Mouse (Mus musculus) embryo, embryonic 9.5 days (tissue): Measurements from ENCODE around the gene Man2c1.
A peak's percentile ranks its signal among the peaks of the same experiment; 100 is the strongest.

Experiments
- DNase-seq: peaks from one replicate; pipeline ENCODE4 v3.0.0-alpha.2; 2017; ENCODE audit errors: extremely low spot score

The Man2c1 gene

DNA sequence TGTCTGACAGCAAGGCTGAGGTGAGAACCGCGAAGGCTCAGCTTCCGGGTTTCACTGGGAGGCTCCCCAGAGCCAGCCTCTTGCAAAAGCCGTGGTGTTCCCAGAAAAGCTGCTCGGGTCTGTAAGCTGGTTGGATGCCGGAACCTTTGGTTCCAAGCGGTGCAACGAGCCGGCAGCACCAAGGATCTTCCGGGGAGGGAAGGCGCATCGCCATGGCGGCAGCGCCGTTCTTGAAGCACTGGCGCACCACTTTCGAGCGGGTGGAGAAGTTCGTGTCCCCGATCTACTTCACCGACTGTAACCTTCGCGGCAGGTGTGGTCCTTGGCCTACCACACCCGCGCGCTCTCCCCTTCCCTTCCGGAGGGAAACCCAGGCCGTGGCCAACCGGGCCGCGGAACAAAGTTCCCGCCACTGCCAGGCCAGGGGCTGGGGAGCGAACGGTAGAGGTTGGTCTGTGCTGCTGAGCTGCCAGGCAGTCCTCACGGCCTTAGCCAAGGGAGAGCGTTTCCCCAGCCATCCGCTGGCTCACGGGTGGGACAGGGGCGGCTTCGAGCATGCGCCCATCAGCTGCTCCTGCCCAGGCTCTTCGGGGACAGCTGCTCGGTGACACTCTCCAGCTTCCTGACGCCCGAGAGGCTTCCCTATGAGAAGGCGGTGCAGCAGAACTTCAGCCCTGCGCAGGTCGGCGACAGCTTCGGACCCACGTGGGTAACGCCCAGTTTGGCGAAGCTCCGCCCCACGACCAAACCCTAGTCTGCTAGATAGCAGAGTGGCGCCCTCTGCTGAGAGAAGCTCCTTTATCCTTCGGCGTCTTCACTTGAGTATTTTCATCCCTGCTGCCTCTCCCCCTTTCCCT, at the start of gene Man2c1:
Man2c1 (plus strand) TSS at position 114 of the 857 bp plus-strand sequence.
- peak; percentile 90 for DNase-seq

- no peak for DNase-seq
These were observed 48.3 kb upstream of the Man2c1 start for GRCm38 (mm10) chr9:57082236-57082635.

DNA sequence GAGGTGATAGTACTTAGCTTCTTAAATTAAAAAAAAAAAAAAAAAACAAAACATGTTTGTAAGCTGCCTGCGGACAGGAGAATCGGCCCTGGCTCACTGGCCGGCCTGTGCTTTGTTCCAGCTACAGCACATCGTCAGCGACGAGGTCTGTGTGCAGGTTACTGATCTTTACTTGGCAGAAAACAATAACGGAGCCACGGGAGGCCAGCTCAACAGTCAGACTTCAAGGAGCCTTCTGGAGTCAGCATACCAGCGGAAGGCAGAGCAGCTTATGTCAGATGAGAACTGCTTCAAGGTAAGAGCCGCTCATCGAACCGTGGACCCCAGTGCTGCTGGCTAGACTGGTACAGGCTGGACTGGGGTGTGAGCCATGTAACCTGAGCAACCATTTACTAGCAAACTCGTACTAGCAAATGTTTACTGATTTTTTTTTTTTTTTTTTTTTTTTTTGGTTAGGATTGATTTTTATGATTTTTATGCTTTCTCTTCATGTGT, 13.2 kb upstream of the Man2c1 start:
- no peak for DNase-seq

DNA sequence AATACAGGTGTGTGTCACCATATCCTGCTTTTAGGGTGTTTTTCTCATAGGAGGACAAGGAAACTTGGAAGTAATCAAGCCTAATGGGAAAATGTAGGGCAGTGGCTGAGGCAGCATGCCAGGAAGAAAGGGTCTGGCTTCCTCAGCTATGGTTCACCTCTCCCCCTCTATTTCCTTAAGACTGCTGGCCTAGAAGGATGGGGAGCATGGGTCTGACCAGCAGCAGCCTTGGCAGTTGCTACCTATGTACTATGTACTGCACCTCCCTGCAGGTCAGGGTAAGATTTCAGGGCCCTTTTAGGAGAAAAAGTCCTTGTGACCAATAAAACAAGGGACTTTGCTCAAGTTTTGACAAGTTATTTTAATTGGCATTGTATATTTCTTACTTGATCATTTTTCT, 849 bp upstream of the Man2c1 start:
- no peak for DNase-seq

- no peak for DNase-seq
These were observed 6.8 kb downstream of the Man2c1 start for GRCm38 (mm10) chr9:57137246-57137645.

GRCm38 (mm10) chr9:57137777-57138176, 7.3 kb downstream of the Man2c1 start:
- no peak for DNase-seq

GRCm38 (mm10) chr9:57138507-57138906, 8.0 kb downstream of the Man2c1 start:
- no peak for DNase-seq

- no peak for DNase-seq
These were observed 8.6 kb downstream of the Man2c1 start for GRCm38 (mm10) chr9:57139110-57139509.

- no peak for DNase-seq
These were observed 9.1 kb downstream of the Man2c1 start for GRCm38 (mm10) chr9:57139571-57139970.

DNA sequence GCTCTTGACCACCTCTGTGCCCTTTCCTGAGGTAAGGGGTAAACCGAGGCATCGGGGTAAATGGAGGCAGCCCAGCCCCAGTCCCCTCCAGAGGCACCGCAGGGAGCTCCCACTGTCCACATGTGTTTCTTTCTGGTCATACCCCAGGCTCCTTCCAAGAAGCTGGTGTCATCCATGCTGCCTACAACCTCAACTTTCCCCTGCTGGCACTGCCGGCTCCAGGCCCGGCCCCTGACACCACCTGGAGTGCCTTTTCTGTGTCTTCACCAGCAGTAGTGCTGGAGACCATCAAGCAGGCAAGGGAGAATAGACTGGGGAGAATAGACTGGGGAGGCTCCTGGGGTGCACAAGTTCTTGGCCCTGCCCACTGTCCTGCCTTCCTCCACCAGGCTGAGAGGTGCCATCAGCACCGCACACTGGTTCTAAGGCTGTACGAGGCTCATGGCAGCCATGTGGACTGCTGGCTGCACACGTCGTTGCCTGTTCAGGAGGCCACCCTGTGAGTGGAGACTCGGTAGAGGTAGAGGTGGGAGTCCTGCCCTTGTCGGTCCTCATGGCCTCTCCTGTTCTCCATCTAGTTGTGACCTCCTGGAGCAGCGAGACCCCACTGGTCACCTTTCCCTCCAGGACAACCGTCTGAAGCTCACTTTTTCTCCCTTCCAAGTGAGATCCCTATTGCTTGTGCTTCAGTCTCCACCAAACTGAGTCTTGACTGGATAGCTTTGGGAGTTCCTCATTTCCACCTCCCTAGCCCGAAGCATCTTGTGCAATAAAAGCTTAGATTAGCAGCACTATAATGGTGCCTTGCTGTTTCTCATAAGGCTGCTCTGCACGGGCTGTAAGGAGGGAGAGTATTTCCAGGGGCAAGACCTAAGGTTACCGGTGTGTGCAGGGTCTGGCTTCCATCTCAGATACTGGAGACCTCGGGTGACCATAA, 11.2 kb downstream of the Man2c1 start:
- DNase-seq, result no peak

- DNase-seq, result no peak
These were observed 12.7 kb downstream of the Man2c1 start for GRCm38 (mm10) chr9:57143212-57143611.

- DNase-seq, result no peak
These were observed 14.3 kb downstream of the Man2c1 start for GRCm38 (mm10) chr9:57144830-57145229.

DNA sequence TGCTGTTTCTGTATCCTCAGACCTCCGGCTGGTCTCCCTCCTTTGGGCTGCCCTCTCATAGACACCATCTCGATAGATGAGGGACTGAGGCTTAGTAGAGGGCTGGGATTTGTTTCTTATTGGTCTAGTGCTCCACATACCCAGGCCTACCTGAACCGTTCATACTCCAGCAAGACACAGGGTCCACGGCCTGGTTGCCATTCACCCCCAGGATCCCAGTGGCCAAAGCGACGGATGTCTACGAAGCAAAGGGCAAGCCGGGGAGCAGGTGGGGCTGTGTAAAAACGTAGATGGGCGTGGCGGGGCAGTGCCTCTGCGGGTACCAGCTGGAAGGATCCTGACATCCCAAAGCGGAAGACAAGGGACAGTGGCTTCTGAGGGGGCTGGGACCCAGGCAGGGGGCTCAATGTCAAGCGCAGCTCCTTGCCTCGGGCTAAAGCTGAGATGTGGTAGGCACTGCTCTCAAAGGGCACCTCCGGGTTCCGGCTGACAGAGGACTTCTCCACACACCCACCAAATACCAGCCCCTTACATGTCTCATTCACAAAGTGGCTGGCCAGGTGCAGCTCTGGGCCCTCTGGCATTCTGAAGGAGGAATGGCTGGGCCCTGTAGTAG, 16.1 kb downstream of the Man2c1 start:
- DNase-seq, result no peak

DNA sequence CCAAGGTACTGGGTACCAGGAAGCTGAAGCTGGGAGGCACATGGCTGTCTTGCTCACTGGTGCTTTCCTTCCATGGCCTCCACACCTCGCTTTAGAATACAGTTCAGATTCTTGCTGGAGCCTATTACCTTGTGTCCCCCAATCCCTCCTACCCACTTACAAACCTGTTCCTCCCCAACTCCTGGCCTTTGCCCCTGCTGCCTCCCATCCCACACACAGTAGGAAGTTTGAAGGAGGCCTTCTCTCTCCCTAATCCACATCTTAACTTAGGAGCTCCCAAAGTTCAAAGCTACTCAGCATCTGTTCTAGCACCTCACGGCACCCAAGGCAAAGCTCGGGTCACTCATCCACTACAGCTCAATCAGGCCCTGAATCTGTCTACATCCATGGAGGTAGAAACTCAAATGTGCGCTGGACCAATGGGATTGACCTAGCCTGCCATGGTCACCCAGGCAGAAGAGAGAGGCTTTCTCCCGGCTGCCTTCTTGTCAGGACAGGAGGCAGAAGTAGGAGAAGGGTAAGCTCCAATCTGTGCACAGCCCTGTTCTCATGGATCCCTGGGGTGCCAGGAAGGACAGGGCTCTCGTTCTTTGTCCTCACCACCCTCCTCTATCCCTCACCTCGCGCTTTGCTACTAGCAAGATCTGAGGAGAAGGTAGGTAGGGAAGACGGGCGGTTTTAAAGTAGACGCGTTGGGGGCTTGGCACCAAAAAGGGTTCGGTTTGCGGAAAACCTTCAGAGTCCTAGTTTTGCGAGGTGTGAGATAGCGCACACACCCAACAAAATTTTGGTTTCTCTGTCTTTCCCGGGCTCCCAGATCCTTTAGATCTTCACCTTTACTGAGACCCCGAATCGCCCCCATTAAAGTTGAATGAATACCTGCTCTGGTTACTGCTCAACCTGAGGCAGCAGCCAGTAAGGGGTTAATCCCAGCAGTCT, 17.0 kb downstream of the Man2c1 start:
- DNase-seq, result peak; percentile 15

DNA sequence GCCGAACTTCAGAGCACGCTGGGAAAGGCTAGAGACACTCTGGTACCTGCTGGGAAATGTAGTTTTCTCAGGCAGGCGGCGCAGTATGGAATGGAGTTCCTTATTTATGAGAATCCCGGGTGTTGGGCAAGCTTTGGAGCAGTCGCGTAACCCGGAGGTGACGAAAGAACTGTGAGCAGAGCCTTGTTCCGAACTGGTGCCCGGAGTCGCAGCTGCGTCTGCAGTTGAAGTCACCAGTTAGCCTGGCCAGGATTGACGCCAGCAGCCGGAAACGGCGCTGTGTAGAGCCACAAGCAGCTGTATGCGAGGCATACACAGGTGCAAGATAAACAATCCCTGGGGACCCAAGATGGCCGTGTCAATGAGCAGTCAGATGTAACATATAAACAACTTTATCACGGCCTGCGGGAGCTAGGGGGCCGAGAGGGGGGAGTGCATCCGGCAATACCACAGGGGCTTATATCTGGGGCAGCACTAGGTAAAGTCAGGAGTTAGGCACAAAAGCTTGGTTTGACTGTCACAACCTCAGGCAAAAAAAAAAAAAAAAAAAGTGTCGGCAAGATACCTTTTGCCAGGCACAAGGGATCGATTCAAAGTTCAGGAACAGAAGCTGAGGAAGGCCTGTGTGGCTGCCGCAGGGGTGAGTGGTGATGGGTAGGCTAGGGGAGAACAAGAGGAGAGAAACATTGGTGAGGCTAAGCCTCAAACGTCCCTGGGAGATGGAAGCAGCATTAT, 17.8 kb downstream of the Man2c1 start, which contains the start of gene Neil1:
Neil1 (minus strand) TSS at position 162 of the 735 bp plus-strand sequence.
- peak; percentile 85 for DNase-seq

DNA sequence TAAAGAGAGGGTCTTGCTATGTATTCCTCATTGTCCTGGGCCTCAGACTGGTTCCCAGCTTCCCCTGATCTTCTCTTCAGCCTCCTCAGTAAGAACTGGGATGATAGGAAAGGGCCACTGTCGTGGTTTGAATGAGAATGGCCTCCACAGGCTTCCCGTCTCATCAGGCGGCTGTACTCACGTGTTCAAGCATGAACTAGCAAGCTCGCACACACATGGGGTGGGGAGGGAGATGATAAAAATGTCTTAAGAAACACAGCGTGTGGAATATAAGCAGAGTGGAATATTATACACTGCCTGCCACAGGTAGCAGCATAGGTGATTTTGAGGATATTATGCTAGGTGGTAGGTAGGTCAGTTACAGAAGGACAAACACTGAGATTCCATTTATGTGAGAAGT, 18.5 kb downstream of the Man2c1 start:
- DNase-seq, result no peak

- no peak for DNase-seq
These were observed 19.7 kb downstream of the Man2c1 start for GRCm38 (mm10) chr9:57150192-57150591.

DNA sequence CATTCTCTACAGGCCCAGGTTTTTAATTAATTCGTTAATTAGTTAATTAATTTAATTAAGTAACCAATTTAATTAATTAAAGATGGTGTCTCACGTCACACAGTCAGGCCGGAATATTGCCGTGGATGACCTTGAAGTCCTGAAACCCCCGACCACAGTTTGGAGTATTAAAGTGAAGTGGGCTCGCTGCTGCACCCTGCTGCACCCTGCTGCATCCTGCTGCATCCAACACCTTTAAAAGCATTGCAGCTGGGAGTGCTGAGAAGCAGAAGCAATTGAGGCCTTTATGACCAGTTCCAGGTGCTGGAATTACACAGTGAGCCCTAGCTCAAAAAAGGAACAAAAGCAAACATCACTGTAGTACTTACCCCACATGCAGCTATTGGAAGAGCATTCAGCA, 21.8 kb downstream of the Man2c1 start:
- DNase-seq, result no peak

- no peak for DNase-seq
These were observed 25.9 kb downstream of the Man2c1 start for GRCm38 (mm10) chr9:57156383-57156782.

GRCm38 (mm10) chr9:57156823-57157222, 26.3 kb downstream of the Man2c1 start:
- no peak for DNase-seq
